Mouse (Mus musculus) lung, adult 2 months (tissue): ENCODE measurements around the gene Gnb3.
"Not testable (repeated sequence)": the region's sequence is repeated elsewhere in the genome, so short reads cannot be mapped to it uniquely, and the experiment has no call there.

Experiments
- CTCF ChIP-seq: fragments of 200-500 bp; IDR thresholded peaks from 2 replicates; pipeline ENCODE4 v1.5.1; 2011; ENCODE audit warnings: mild to moderate bottlenecking, low read length, control low read depth; ENCODE audit not compliant: insufficient read depth
- POLR2A ChIP-seq: fragments of 200-500 bp; IDR thresholded peaks from 2 replicates; pipeline ENCODE4 v1.6.1; 2011; ENCODE audit warnings: low read depth, mild to moderate bottlenecking, control low read depth, low read length, borderline replicate concordance; ENCODE audit errors: extremely low read depth

GRCm38 (mm10) chr6:124803691-124804090 is 36.4 kb downstream of the Gnb3 start:
- TF ChIP-seq CTCF, POLR2A: not testable (repeated sequence)
